Mouse (Mus musculus): ENCODE data around the gene Gli1.
A peak's percentile ranks its signal among the peaks of the same experiment; 100 is the strongest.

- TF ChIP-seq POLR2A (IDR thresholded peaks at IDR 0.05; ENCODE audit: insufficient read depth, low read depth, low read length) (no peak), CTCF (IDR thresholded peaks at IDR 0.05) (peak; percentile 55)
These were observed 8.6 kb downstream of the Gli1 start for GRCm38 (mm10) chr10:127333152-127333551.

All from heart, adult 2 months (tissue).